Mouse (Mus musculus): Measurements from ENCODE around the gene Slc25a38. TPM values are rescaled to one million over a fixed set of nuclear protein-coding genes. Genes with fewer than 3 reads are reported as not detected.

Gene Slc25a38
- polyA plus RNA-seq, 1 experiment from 2014 or later, result 40.4 TPM

DNA sequence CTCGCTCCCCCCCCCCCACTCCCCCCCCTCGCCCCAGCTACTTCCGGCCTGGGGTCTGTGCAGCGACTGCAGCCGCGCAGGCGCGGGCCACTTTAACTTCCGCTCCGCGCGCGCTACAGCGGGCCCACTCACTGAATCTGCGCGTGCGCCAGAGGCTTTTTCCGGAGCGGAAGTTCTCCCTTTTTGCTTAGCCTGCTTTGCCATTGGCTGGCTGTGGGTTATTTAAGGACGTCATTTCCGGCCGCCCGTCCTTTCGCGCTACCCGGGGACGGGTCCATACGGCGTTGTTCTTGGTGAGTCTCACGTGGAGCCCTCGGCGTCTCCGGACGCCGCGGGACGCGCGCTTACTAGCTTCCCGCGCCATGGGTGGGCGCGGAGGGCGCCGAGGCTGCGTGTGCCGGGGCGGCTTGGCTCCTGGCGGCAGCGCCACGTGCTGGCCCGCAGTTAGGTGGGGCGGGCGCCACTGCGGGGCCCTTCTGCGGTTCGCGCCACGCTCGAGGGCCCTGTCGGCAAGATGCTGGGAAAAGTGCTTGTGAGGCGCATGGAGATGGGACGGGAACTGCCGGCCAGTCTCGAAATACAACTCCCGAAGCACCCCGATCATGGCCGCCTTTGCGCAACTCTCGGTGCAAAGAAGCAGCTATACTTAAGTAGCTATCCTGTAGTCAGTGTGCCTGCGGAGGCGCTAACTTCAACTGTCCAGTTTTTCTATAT, 17.5 kb downstream of the Slc25a38 start, which contains the start of gene Rpsa:
Gene Rpsa (plus strand): TSS at position 152 of the 714 bp plus-strand sequence.
- WGBS, result under 1% methylated on average over 69 of the region's 72 CpGs

DNA sequence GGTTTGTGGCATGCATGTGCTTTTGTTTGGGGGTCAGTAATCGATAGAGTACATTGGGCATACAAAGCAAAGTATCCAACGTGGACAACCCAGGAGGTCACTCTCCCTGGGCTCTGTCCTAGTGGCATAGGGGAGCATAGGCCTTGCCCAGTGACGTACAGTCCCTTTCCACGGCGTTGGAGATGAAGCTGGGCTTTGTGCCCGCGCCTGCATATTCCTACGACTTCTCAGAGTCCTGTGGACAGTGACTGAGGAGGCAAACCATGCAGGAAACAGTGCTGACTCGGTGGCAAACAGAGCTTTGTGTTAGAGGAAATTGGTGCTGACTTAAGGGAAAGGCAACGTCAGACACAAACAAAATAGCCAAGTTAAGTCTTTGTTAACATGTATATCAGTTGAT, 19.1 kb downstream of the Slc25a38 start:
- H3K36me3 ChIP-seq, result peaks cover 46% of the 10 kb centered on the region
- ATAC-seq (ENCODE audit: insufficient number of reproducible peaks, insufficient read depth, low FRiP score, low TSS enrichment), result no peak
- WGBS, result 67% methylated on average over 10 of the region's 10 CpGs
- H3K27me3 ChIP-seq, result no peaks in the 10 kb centered on the region
- H3K9ac ChIP-seq, result peak overlapping the region; percentile 100
- H3K4me1 ChIP-seq, result peaks cover 13% of the 10 kb centered on the region
- no peak overlapping the region for H3K27ac ChIP-seq
- H3K4me2 ChIP-seq (replicated peaks), result peak overlapping the region; percentile 88
- H3K9me3 ChIP-seq, result no peaks in the 10 kb centered on the region
- H3K4me3 ChIP-seq, result peak overlapping the region; percentile 100

More for the DNA sequence above, 17.5 kb downstream of the Slc25a38 start, which contains the start of gene Rpsa:
- ATAC-seq (ENCODE audit: insufficient number of reproducible peaks, insufficient read depth, low FRiP score, low TSS enrichment), result peak; percentile 95
- H3K4me1 ChIP-seq, result peaks cover 13% of the 10 kb centered on the region
- peak within 1 kb of the TSS; percentile 91 for H3K27ac ChIP-seq
- H3K9me3 ChIP-seq, result no peaks in the 10 kb centered on the region
- H3K27me3 ChIP-seq, result no peaks in the 10 kb centered on the region
- H3K4me2 ChIP-seq (replicated peaks), result peak within 1 kb of the TSS; percentile 88
- H3K4me3 ChIP-seq, result peak within 1 kb of the TSS; percentile 100
- H3K9ac ChIP-seq, result peak within 1 kb of the TSS; percentile 100
- H3K36me3 ChIP-seq, result peaks cover 56% of the 10 kb centered on the region

DNA sequence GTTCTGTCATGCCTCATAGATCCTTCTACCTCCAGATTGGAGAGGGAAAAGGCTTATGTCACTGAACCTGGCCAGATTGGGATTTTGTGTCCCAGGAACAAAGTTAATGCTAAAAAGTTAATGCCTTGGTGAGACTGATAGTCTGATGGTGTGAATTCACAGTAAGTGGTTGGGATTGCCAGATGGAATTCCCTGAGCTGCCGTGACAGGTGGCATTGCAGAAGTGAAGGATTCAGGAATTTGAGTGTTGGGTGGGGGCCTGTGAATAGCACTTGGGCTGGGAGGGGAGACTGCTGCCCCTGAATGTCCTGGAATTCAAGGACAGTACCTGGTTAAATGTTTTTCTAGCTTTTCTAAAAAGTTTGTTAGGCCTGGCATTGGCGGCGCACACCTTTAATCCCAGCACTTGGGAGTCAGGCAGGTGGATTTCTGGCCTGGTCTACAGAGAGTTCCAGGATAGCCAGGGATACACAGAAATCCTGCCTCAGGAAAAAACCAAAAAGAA, 21.7 kb downstream of the Slc25a38 start:
- Histone ChIP-seq H3K9ac (no peak overlapping the region), H3K36me3 (peaks cover 44% of the 10 kb centered on the region), H3K27me3 (no peaks in the 10 kb centered on the region), H3K4me3 (no peak overlapping the region), H3K9me3 (no peaks in the 10 kb centered on the region), H3K4me1 (peaks cover 12% of the 10 kb centered on the region), H3K27ac (no peak overlapping the region), H3K4me2 (replicated peaks) (no peak overlapping the region)
- no peak for ATAC-seq (ENCODE audit: insufficient number of reproducible peaks, insufficient read depth, low FRiP score, low TSS enrichment)
- 87% methylated on average over 3 of the region's 3 CpGs for WGBS

DNA sequence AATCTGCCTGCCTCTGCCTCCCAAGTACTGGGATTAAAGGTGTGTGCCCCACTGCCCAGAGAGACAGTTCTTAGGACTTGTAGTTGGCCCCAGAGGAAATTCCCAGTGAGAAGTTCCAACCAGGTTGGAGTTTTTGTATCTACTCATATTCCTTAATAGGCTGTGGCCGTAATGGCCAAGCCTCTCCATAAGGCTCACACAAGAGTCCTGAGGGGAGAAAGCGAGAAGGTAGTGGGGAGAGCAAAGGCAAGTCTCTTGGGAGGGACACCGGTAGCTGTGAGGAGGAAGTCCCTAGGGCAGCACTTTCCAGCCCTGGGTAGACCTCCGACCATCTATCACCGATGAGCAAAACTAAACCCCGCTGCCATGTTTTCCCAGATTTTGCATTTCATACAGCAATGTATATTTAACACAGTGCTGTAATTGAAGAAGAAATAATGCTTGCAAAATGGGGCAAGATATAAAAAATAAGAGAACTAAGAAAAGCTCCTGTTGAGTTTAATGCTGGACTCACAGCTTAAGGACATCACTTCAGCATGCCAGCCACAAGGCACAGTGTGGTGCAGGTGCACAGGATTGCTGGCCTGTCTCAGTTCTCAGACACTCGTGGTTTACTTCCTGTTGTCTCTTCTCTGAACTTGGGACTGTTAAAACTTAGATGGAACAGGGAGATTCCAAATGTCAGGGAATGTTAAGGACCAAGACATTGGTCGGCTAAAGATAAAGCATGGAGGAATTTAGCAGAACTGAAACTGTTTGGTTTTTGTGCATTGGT, 23.0 kb downstream of the Slc25a38 start:
- WGBS, result 31% methylated on average over 8 of the region's 8 CpGs
- ATAC-seq (ENCODE audit: insufficient number of reproducible peaks, insufficient read depth, low FRiP score, low TSS enrichment), result no peak

DNA sequence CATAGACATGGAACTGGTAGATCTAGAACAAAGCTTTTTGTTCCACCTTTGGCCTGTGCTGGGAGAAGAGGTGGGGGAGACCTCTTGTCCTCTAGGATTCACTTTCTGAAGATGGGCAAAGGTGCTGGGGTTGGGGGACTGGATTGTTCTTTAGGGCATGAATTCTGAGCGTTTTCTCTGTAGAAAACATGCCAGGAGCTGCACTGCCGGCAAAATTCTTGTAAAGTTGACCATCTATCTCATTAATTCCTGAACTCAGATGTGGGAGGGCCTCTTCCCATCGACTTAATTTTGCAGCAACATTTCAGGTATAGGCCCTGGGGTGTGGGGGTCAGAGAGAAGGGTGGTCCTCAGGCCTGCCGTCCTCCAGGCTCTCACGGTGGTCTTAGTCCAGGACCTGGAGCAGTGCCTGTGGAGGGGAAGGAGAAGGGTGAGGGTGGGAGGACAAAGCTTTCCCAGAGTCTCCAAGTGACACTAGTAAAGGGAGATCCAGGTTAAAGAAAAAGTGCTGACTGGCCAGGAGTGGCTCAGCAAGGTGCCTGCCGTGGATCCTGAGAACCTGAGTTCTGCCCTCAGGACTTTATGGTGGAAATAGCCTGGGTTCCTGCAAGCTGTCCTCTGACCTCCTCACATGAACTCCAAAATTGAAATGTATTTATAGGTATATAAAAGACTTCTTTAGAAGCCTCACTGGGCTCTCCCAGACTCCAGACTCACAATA, 23.7 kb downstream of the Slc25a38 start:
- no peak for ATAC-seq (ENCODE audit: insufficient number of reproducible peaks, insufficient read depth, low FRiP score, low TSS enrichment)
- no peaks in the 10 kb centered on the region for H3K27me3 ChIP-seq
- H3K4me1 ChIP-seq, result peaks cover 5% of the 10 kb centered on the region
- H3K27ac ChIP-seq, result no peak overlapping the region
- peaks cover 39% of the 10 kb centered on the region for H3K36me3 ChIP-seq
- no peak overlapping the region for H3K4me2 ChIP-seq (replicated peaks)
- H3K9me3 ChIP-seq, result no peaks in the 10 kb centered on the region
- 53% methylated on average over 6 of the region's 6 CpGs for WGBS
- H3K4me3 ChIP-seq, result no peak overlapping the region
- H3K9ac ChIP-seq, result no peak overlapping the region

More for the DNA sequence above, 23.0 kb downstream of the Slc25a38 start:
- H3K9ac ChIP-seq, result no peak overlapping the region
- no peaks in the 10 kb centered on the region for H3K27me3 ChIP-seq
- peaks cover 10% of the 10 kb centered on the region for H3K4me1 ChIP-seq
- no peak overlapping the region for H3K27ac ChIP-seq
- no peaks in the 10 kb centered on the region for H3K9me3 ChIP-seq
- peaks cover 44% of the 10 kb centered on the region for H3K36me3 ChIP-seq
- no peak overlapping the region for H3K4me3 ChIP-seq
- H3K4me2 ChIP-seq (replicated peaks), result no peak overlapping the region

DNA sequence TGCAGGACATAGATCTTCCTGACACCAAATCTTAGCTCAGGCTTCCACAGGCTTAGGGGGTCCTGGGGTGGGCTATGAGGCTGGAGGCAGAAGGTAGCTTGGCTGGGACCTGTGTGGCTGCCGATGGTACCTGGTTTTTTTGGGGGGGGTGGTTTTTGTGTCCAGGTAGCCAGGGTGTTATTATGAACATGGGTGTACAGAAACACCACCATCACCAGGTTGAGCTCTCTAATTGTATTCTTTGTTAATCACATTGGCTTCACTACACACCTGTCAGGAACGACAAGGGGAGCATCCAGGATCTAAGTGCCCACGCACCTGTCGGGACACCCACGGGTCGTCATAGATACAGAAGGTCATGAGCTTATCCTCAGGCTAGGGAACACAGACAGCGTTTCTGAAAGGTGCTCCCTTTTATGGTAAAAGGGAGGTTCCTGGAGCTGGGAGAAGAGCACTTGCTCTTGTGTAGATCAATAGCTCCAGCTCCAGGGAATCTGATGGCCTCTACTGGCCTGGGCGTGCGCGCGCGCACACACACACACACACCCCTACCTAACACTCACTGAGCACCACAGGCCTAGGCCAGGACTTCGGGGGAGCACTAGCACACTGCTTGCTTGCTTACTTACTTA, 24.5 kb downstream of the Slc25a38 start:
- no peaks in the 10 kb centered on the region for H3K9me3 ChIP-seq
- no peaks in the 10 kb centered on the region for H3K27me3 ChIP-seq
- H3K9ac ChIP-seq, result no peak overlapping the region
- ATAC-seq (ENCODE audit: insufficient number of reproducible peaks, insufficient read depth, low FRiP score, low TSS enrichment), result no peak
- no peak overlapping the region for H3K4me2 ChIP-seq (replicated peaks)
- H3K36me3 ChIP-seq, result peaks cover 32% of the 10 kb centered on the region
- H3K27ac ChIP-seq, result no peak overlapping the region
- 84% methylated on average over 13 of the region's 13 CpGs for WGBS
- H3K4me3 ChIP-seq, result no peak overlapping the region
- no peaks in the 10 kb centered on the region for H3K4me1 ChIP-seq

DNA sequence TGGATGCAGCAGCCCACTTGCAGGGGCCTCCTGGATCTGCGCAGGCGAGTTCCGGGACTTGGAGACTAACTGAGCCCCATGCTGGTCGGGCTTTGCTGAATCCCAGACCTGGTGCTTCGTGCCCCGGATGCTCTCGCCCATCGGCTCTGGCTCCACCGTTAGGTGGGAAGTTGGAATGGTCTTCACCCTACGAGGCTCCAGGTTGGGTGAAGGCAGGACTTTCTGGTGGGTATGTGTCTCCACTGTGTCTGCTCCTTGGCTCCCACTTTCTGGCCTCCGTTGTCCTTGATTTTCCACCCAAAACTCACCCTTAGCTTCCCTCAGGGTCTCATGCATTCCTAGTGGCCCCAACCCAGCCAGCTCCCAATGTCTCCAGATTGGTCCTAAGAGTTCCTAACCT, 25.3 kb downstream of the Slc25a38 start:
- Histone ChIP-seq H3K4me2 (replicated peaks) (no peak overlapping the region), H3K4me1 (no peaks in the 10 kb centered on the region), H3K36me3 (peaks cover 26% of the 10 kb centered on the region), H3K9me3 (no peaks in the 10 kb centered on the region), H3K27ac (no peak overlapping the region), H3K27me3 (no peaks in the 10 kb centered on the region), H3K9ac (no peak overlapping the region), H3K4me3 (no peak overlapping the region)
- no peak for ATAC-seq (ENCODE audit: insufficient number of reproducible peaks, insufficient read depth, low FRiP score, low TSS enrichment)
- WGBS, result 87% methylated on average over 11 of the region's 11 CpGs

DNA sequence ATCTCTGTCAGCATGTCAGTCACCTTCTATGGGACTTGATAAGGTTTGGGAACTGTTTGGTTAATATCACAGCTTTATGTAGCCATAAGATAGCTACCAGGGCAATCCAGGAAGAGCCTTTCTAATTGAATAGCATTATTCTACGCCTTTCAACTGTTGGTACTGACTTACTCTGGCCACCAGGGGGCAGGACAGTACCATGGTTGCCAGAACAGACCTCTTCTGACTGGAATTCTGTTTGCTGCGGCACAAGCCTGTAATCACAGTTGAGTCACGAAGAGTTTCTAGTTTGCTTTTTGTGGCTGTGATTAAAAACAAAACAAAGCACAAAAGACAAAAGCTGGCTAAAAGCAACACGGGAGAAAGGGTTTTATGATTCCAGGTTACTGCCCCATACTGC, 30.5 kb downstream of the Slc25a38 start:
- H3K9ac ChIP-seq, result no peak overlapping the region
- 11% methylated on average over 4 of the region's 4 CpGs for WGBS
- H3K9me3 ChIP-seq, result no peaks in the 10 kb centered on the region
- H3K4me2 ChIP-seq (replicated peaks), result no peak overlapping the region
- no peak for ATAC-seq (ENCODE audit: insufficient number of reproducible peaks, insufficient read depth, low FRiP score, low TSS enrichment)
- no peaks in the 10 kb centered on the region for H3K36me3 ChIP-seq
- no peak overlapping the region for H3K4me3 ChIP-seq
- H3K27ac ChIP-seq, result no peak overlapping the region
- H3K27me3 ChIP-seq, result no peaks in the 10 kb centered on the region
- H3K4me1 ChIP-seq, result no peaks in the 10 kb centered on the region

DNA sequence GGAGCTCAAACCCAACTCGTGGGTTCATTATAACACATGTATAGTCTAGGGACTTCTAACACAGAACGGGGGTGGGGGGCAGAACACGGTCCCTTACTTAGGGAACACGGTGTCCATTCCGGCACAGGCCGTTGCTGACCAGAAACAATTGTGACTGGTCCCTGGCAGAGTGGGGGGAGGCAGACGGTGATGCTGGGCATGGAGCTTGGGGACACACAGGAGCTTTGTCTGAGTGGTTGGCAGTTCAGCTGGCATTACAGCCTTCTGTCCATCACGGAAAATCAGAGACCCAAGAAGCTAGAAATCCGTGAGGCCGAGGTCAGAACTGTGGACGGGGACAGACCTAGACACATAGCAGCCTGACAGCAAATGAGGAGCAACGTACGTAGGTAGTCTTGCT, 34.3 kb downstream of the Slc25a38 start:
- Histone ChIP-seq H3K27ac (no peak overlapping the region), H3K4me2 (replicated peaks) (no peak overlapping the region), H3K4me1 (no peaks in the 10 kb centered on the region), H3K9me3 (no peaks in the 10 kb centered on the region), H3K27me3 (no peaks in the 10 kb centered on the region), H3K4me3 (no peak overlapping the region), H3K36me3 (no peaks in the 10 kb centered on the region), H3K9ac (no peak overlapping the region)
- WGBS, result 82% methylated on average over 13 of the region's 13 CpGs
- ATAC-seq (ENCODE audit: insufficient number of reproducible peaks, insufficient read depth, low FRiP score, low TSS enrichment), result no peak

DNA sequence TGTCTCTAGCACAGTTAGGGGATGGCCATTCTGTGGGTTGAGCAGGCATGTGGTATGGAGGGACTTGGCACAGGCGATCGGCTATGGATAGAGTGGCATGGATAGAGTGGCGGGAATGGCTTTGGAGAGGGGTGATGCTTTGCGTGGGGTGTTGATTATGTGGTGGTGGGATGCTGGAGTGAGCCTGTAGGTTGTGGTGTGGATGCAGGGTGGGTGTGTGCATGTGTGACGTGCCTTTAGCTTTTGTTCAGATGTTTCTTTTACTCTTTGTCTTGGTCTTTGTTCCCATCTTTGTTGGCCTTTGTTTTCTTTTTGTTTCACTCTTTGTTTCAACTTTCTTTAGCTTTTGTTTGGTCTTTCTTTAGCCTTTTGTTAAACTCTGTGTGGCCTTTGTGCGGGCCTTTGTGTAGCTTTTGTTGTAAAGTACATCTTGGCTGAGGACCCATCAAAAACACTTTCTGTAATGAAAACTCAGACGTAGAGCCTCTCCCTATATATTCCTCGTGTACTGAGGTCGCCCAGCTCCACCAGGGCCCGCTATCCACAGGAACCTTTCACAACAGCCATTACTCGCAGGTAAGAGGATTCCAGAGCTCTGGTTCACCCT, 39.2 kb downstream of the Slc25a38 start, which contains the start of gene Mobp:
Gene Mobp (plus strand): TSS at position 486 of the 607 bp plus-strand sequence.
- H3K9ac ChIP-seq, result no peak within 1 kb of the TSS
- H3K9me3 ChIP-seq, result no peaks in the 10 kb centered on the region
- WGBS, result 66% methylated on average over 11 of the region's 11 CpGs
- H3K4me1 ChIP-seq, result no peaks in the 10 kb centered on the region
- no peaks in the 10 kb centered on the region for H3K36me3 ChIP-seq
- H3K4me2 ChIP-seq (replicated peaks), result no peak within 1 kb of the TSS
- ATAC-seq (ENCODE audit: insufficient number of reproducible peaks, insufficient read depth, low FRiP score, low TSS enrichment), result no peak
- no peak within 1 kb of the TSS for H3K27ac ChIP-seq
- H3K4me3 ChIP-seq, result no peak within 1 kb of the TSS
- no peaks in the 10 kb centered on the region for H3K27me3 ChIP-seq

DNA sequence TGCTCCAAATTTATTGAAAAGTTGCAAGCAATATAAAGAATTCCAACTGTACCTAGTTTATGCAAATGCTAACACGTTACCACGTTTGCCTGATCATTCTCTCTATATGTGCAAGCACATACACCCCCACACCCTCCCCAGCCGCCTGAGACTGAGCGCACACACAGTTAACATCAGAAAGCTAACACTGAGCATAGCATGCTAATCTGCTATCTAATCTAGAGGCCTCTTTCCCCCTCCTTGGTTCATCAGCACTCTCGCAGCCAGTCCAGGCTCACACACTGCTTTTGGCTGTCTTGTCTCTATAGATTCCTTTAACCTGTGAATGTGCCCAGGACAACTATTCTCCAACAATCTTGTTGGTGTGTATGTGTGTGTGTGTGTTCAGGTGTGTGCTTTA, 41.0 kb downstream of the Slc25a38 start:
- Histone ChIP-seq H3K27me3 (0 out of 2 replicates have a peak, but pooled peaks cover 2% of the 10 kb centered on the region), H3K4me2 (replicated peaks) (no peak overlapping the region), H3K4me3 (no peak overlapping the region), H3K9me3 (no peaks in the 10 kb centered on the region), H3K4me1 (no peaks in the 10 kb centered on the region), H3K27ac (no peak overlapping the region), H3K9ac (no peak overlapping the region), H3K36me3 (no peaks in the 10 kb centered on the region)
- ATAC-seq (ENCODE audit: insufficient number of reproducible peaks, insufficient read depth, low FRiP score, low TSS enrichment), result no peak
- 82% methylated on average over 5 of the region's 5 CpGs for WGBS

Measured in embryonic facial prominence, embryonic 12.5 days (tissue).